Mouse (Mus musculus) right cerebral cortex, postnatal 25 days (tissue): ENCODE measurements around the gene Mybbp1a.
"Not testable (repeated sequence)": the region's sequence is repeated elsewhere in the genome, so short reads cannot be mapped to it uniquely, and the experiment has no call there.

Experiments
- DNase-seq: peaks from one replicate; pipeline ENCODE4 v3.0.0; 2022

Mybbp1a gene

GRCm38 (mm10) chr11:72413601-72414190 is 27.5 kb upstream of the Mybbp1a start:
- no peak for DNase-seq

- DNase-seq, result no peak
Measured at GRCm38 (mm10) chr11:72415155-72415554, 26.0 kb upstream of the Mybbp1a start.

GRCm38 (mm10) chr11:72416666-72417065 is 24.5 kb upstream of the Mybbp1a start:
- DNase-seq, result no peak

GRCm38 (mm10) chr11:72417376-72417775 is 23.8 kb upstream of the Mybbp1a start:
- no peak for DNase-seq

- no peak for DNase-seq
Measured at GRCm38 (mm10) chr11:72418227-72418626, 22.9 kb upstream of the Mybbp1a start.

- DNase-seq, result no peak
Measured at GRCm38 (mm10) chr11:72419006-72419405, 22.1 kb upstream of the Mybbp1a start.

GRCm38 (mm10) chr11:72420460-72421122 is 20.6 kb upstream of the Mybbp1a start:
- DNase-seq, result no peak

GRCm38 (mm10) chr11:72421518-72422278 is 19.5 kb upstream of the Mybbp1a start:
- no peak for DNase-seq

- no peak for DNase-seq
Measured at GRCm38 (mm10) chr11:72423686-72424085, 17.5 kb upstream of the Mybbp1a start.

- no peak for DNase-seq
Measured at GRCm38 (mm10) chr11:72425201-72425600, 16.0 kb upstream of the Mybbp1a start.

- DNase-seq, result no peak
Measured at GRCm38 (mm10) chr11:72426884-72427283, 14.3 kb upstream of the Mybbp1a start.

- no peak for DNase-seq
Measured at GRCm38 (mm10) chr11:72428694-72429093, 12.5 kb upstream of the Mybbp1a start.

GRCm38 (mm10) chr11:72429288-72429690 is 11.9 kb upstream of the Mybbp1a start:
- DNase-seq, result peak; percentile 65

GRCm38 (mm10) chr11:72430311-72431068 is 10.7 kb upstream of the Mybbp1a start:
- DNase-seq, result not testable (repeated sequence)

- DNase-seq, result no peak
Measured at GRCm38 (mm10) chr11:72434963-72435693, 6.0 kb upstream of the Mybbp1a start, which contains the start of gene Ggt6. TSS of gene Ggt6 (plus strand) at chr11:72435526.

GRCm38 (mm10) chr11:72435694-72436045 is 5.5 kb upstream of the Mybbp1a start:
- no peak for DNase-seq

- DNase-seq, result no peak
Measured at GRCm38 (mm10) chr11:72436271-72436670, 4.9 kb upstream of the Mybbp1a start.

GRCm38 (mm10) chr11:72436756-72437650 is 4.2 kb upstream of the Mybbp1a start:
- no peak for DNase-seq

GRCm38 (mm10) chr11:72438411-72438810 is 2.7 kb upstream of the Mybbp1a start:
- no peak for DNase-seq

- DNase-seq, result not testable (repeated sequence)
Measured at GRCm38 (mm10) chr11:72440597-72440964, 574 bp upstream of the Mybbp1a start.

GRCm38 (mm10) chr11:72446311-72447105 is 5.4 kb downstream of the Mybbp1a start:
- no peak for DNase-seq
